Mouse (Mus musculus): ENCODE results near the gene Ip6k3. TPM values are rescaled to one million over a fixed set of nuclear protein-coding genes. Genes with fewer than 3 reads are reported as not detected.

The Ip6k3 gene
- polyA plus RNA-seq, 1 experiment from 2014 or later = not detected

DNA sequence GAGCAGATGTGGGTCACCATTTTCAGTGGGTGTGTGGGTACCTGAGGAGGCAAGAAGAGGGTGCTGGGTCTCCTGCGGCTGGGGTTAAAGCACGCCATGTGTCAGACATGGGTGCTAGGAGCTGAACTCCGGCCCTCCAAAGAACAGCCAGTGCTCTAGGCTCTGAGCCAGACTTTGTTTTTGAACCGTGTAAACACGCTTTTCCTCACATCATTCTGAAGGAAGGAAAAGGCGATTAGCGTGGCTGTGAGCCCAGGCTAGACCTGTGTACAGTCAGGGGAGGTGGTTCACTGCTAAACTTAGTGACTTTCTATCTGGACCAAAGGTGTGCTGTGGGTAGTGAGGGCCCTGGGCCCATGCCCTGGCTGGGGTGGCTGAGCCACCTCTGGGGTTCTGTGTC lies 57.5 kb downstream of the Ip6k3 start:
- WGBS (ENCODE audit: missing documents) = 97% methylated on average over 7 of the region's 7 CpGs
- H3K4me3 ChIP-seq (ENCODE audit: inconsistent target) = no peak overlapping the region
- H3K27ac ChIP-seq = no peak overlapping the region
- H3K36me3 ChIP-seq (ENCODE audit: inconsistent target) = peaks cover 11% of the 10 kb centered on the region; the same call in 1 of the 2 replicates
- no peaks in the 10 kb centered on the region for H3K79me2 ChIP-seq (ENCODE audit: inconsistent target)

DNA sequence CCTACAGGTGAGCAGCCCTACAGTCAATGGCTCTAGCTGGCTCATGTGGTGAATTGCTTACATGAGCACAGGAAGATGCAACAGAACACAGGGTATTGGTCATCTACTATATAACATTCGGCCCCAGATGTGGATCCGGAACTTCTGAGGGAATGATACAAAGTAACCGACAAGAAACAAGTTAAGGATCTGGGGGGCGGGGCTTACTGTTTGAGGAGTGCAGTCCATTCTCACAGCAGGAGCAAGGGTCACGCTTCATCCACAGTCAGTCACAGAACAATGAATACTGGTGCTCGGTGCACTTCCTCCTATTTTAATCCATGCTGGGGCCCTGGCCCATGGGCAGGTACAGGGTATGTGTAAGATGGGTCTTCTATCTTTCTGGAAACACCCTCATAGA lies 59.7 kb downstream of the Ip6k3 start:
- 100% methylated on average over 4 of the region's 6 CpGs for WGBS (ENCODE audit: missing documents)
- no peak overlapping the region for H3K4me3 ChIP-seq (ENCODE audit: inconsistent target)
- H3K36me3 ChIP-seq (ENCODE audit: inconsistent target) = peaks cover 5% of the 10 kb centered on the region; the same call in 1 of the 2 replicates
- no peak overlapping the region for H3K27ac ChIP-seq
- H3K79me2 ChIP-seq (ENCODE audit: inconsistent target) = no peaks in the 10 kb centered on the region

DNA sequence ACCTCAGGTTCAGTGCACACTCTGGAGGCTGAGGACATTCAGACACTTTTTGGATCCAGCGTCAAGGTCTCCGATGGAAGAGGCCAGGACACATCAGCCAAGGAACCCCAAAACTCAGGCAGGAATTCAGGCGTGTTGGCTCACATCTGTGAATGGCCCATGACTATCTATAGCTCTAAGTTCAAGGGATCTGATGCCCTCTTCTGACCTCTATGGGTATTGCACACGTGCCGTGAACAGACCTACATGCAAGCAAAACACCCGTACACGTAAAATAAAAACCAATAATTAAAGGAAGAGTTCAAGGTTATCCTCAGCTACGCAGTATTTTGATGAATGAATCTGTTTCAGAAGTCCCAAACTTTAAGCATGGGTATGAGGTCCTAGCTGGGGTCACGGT lies 60.9 kb downstream of the Ip6k3 start:
- Histone ChIP-seq H3K36me3 (ENCODE audit: inconsistent target) (peaks cover 5% of the 10 kb centered on the region; the same call in 1 of the 2 replicates), H3K4me3 (ENCODE audit: inconsistent target) (no peak overlapping the region), H3K79me2 (ENCODE audit: inconsistent target) (no peaks in the 10 kb centered on the region), H3K27ac (no peak overlapping the region)
- WGBS (ENCODE audit: missing documents) = 84% methylated on average over 9 of the region's 9 CpGs

DNA sequence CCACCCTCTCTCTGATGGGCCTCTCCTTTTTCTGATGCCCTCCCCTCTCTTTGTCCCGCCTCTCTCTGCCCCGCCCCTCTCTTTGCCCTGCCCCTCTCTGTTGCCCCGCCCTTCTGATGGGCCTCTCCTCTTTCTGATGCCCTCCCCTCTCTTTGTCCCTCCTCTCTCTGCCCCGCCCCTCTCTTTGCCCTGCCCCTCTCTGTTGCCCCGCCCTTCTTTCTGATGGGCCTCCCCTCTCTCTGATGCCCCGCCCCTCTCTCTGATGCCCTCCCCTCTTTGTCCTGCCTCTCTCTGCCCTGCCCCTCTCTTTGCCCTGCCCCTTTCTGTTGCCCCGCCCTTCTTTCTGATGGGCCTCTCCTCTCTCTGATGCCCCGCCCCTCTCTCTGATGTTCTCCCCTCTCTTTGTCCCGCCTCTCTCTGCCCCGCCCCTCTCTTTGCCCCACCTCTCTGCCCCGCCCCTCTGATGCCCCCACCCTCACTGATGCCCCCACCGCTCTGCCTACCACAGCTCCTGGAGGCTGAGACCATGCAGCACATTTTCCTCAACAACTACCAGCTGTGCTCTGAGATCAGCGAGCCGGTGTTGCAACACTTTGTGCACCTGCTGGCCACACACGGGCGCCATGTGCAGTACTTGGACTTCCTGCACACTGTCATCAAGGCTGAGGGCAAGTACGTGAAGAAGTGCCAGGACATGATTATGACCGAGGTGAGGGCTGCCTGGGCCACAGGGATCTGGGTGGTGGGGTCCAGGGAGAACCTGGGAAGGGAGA lies 61.7 kb downstream of the Ip6k3 start:
- H3K36me3 ChIP-seq (ENCODE audit: inconsistent target) = peaks cover 5% of the 10 kb centered on the region; the same call in 1 of the 2 replicates
- no peaks in the 10 kb centered on the region for H3K79me2 ChIP-seq (ENCODE audit: inconsistent target)
- no peak overlapping the region for H3K27ac ChIP-seq
- 71% methylated on average over 12 of the region's 18 CpGs for WGBS (ENCODE audit: missing documents)
- H3K4me3 ChIP-seq (ENCODE audit: inconsistent target) = no peak overlapping the region

DNA sequence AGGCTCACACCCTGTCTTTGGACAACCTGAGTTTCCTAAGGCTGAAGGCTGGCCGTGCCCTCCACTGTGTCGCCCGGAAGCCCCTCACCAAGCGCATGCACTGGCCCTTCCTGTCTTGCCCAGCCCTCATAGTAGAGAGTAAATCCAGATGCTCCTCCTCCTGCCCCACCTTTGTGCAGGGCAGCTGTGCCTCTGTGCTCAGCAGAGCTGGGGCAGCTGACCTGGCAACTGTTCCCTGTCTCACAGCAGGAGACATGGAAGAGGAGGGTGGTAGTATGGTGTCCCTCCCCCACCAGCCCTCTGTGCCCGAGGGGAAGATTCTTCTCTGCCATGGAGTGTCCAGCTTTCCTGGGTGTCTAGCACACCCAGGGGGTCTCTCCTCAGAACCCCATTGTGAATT lies 65.9 kb downstream of the Ip6k3 start:
- Histone ChIP-seq H3K36me3 (ENCODE audit: inconsistent target) (no peaks in the 10 kb centered on the region), H3K79me2 (ENCODE audit: inconsistent target) (no peaks in the 10 kb centered on the region), H3K27ac (no peak overlapping the region), H3K4me3 (ENCODE audit: inconsistent target) (no peak overlapping the region)
- WGBS (ENCODE audit: missing documents) = 92% methylated on average over 5 of the region's 5 CpGs

DNA sequence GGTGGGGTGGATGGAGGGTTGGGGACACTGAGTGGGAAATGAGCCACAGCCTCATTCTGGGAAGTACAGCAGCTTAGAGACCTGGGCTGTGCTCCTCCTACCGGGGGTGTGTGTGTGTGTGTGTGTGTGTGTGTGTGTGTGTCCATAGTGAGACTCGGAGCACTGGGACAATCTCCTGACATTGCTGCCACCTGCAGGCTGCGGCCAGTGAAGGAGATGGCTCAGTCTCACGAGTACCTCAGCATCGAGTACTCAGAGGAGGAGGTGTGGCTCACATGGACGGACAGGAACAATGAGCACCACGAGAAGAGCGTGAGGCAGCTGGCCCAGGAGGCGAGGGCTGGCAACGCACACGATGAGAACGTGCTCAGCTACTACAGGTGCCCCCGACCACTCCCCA lies 71.9 kb downstream of the Ip6k3 start:
- H3K27ac ChIP-seq = no peak overlapping the region
- 76% methylated on average over 12 of the region's 13 CpGs for WGBS (ENCODE audit: missing documents)
- no peak overlapping the region for H3K4me3 ChIP-seq (ENCODE audit: inconsistent target)
- H3K79me2 ChIP-seq (ENCODE audit: inconsistent target) = no peaks in the 10 kb centered on the region
- H3K36me3 ChIP-seq (ENCODE audit: inconsistent target) = peaks cover 14% of the 10 kb centered on the region; the same call in 1 of the 2 replicates

Other genes with a start within 250 kb of the Ip6k3 start
- 5.3 to 13.1 TPM (median 7.6 TPM) in 3 replicates for gene Phf1, start 234.7 kb downstream of the Ip6k3 start, polyA plus RNA-seq (2018)
- gene Cuta, start 228.2 kb downstream of the Ip6k3 start, polyA plus RNA-seq (2018) = 40.7 to 118 TPM (median 91.4 TPM) in 3 replicates
- 0.32 to 1.8 TPM (median 0.85 TPM) in 3 replicates for gene Syngap1, start 226.5 kb downstream of the Ip6k3 start, polyA plus RNA-seq (2018)
- gene Zbtb9, start 194.6 kb downstream of the Ip6k3 start, polyA plus RNA-seq (2018) = 9.0 to 9.9 TPM (median 9.3 TPM) in 3 replicates
- gene Bak1, start 138.8 kb downstream of the Ip6k3 start, polyA plus RNA-seq (2018) = 89.6 to 180 TPM (median 127 TPM) in 3 replicates
- 2.1 to 11.2 TPM (median 2.1 TPM) in 3 replicates for gene Itpr3, start 110.5 kb downstream of the Ip6k3 start, polyA plus RNA-seq (2018)
- 27.2 to 144 TPM (median 80.5 TPM) in 3 replicates for gene Uqcc2, start 33.9 kb downstream of the Ip6k3 start, polyA plus RNA-seq (2018)
- 18.9 to 36.2 TPM (median 32.4 TPM) in 3 replicates for gene Lemd2, start 36.7 kb upstream of the Ip6k3 start, polyA plus RNA-seq (2018)